Mouse (Mus musculus) mouse trophoblast stem cell (cell line): Measurements from ENCODE around the gene Fam155a.
"Not testable (repeated sequence)": the region's sequence is repeated elsewhere in the genome, so short reads cannot be mapped to it uniquely, and the experiment has no call there.

Source experiments
- in situ Hi-C, 2 experiments: fragments of 300-500 bp; cut with MseI, MboI; formaldehyde crosslinking; loops; 2 replicates in 1 of 2; 3 replicates in 1 of 2; pipeline ENCODE4 v1.15.1; 2025

Gene Fam155a

GRCm38 (mm10) chr8:9404651-9405050 lies 366.3 kb downstream of the Fam155a start:
- in situ Hi-C loops: no loop called here

GRCm38 (mm10) chr8:9402393-9402792 lies 368.6 kb downstream of the Fam155a start:
- in situ Hi-C loops: no loop called here

- in situ Hi-C loops: no loop called here
Observed at GRCm38 (mm10) chr8:9398606-9399263, 372.2 kb downstream of the Fam155a start.

- in situ Hi-C loops: no loop called here
Observed at GRCm38 (mm10) chr8:9398040-9398439, 372.9 kb downstream of the Fam155a start.

GRCm38 (mm10) chr8:9394670-9395069 lies 376.3 kb downstream of the Fam155a start:
- in situ Hi-C loops: no loop called here

GRCm38 (mm10) chr8:9393246-9393645 lies 377.7 kb downstream of the Fam155a start:
- in situ Hi-C loops: no loop called here

GRCm38 (mm10) chr8:9390229-9390628 lies 380.7 kb downstream of the Fam155a start:
- in situ Hi-C loops: not testable (repeated sequence)

- in situ Hi-C loops: loop anchor here in 1 of 2 experiments (10.0 kb wide), 1 partner anchor 206 kb away; no protein-coding TSS in a partner anchor
Observed at GRCm38 (mm10) chr8:9369201-9369600, 401.8 kb downstream of the Fam155a start.

GRCm38 (mm10) chr8:9367721-9368120 lies 403.2 kb downstream of the Fam155a start:
- in situ Hi-C loops: loop anchor here in 1 of 2 experiments (10.0 kb wide), 1 partner anchor 207 kb away; no protein-coding TSS in a partner anchor

DNA sequence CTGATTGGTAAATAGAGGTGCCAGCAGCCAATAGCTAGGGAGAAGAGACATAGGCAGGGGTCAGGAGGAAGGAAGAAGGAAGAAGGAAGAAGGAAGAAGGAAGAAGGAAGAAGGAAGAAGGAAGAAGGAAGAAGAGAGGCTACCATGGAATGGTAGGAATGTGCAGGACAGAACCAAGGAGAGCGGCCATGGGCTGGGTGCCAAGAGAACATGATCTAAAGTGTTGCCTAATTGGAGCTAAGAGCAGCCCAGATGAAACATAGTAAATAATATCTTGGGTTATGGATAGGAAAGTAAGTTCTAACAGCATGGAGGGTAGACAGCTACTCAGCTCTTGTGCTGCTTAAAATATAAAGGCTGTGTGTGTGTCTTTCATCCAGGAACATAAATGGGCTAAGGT lies 405.6 kb downstream of the Fam155a start:
- in situ Hi-C loops: loop anchor here in 1 of 2 experiments (10.0 kb wide), 1 partner anchor 209 kb away; no protein-coding TSS in a partner anchor

GRCm38 (mm10) chr8:9348523-9349135 lies 422.3 kb downstream of the Fam155a start:
- in situ Hi-C loops: loop anchor here in 1 of 2 experiments (10.0 to 25.0 kb wide), 2 partner anchors 106 to 589 kb away; no protein-coding TSS in a partner anchor

GRCm38 (mm10) chr8:9347163-9347562 lies 423.8 kb downstream of the Fam155a start:
- in situ Hi-C loops: loop anchor here in 1 of 2 experiments (10.0 to 25.0 kb wide), 2 partner anchors 108 to 590 kb away; no protein-coding TSS in a partner anchor

GRCm38 (mm10) chr8:9344136-9344535 lies 426.8 kb downstream of the Fam155a start:
- in situ Hi-C loops: loop anchor here in 1 of 2 experiments (10.0 to 25.0 kb wide), 2 partner anchors 111 to 593 kb away; no protein-coding TSS in a partner anchor

DNA sequence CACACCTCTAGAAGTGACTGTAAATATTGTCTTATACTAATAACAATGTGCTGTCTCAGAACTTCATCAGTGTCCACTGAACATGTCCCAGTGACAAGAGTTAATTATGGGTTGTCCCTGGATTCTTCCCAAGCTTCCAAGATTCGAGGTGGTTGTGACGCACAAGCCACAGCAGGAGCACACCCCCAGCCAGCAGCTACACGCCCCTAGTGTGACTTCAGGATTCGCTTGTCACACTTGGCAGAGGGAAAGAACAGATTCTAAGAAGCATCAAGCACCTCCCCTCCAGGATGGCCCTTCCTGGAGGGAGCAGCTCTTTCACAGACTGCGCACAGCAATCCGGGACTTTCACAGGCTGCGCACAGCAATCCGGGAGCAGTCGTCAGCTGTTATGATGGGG lies 428.0 kb downstream of the Fam155a start:
- in situ Hi-C loops: loop anchor here in 1 of 2 experiments (10.0 to 25.0 kb wide), 2 partner anchors 112 to 594 kb away; no protein-coding TSS in a partner anchor

DNA sequence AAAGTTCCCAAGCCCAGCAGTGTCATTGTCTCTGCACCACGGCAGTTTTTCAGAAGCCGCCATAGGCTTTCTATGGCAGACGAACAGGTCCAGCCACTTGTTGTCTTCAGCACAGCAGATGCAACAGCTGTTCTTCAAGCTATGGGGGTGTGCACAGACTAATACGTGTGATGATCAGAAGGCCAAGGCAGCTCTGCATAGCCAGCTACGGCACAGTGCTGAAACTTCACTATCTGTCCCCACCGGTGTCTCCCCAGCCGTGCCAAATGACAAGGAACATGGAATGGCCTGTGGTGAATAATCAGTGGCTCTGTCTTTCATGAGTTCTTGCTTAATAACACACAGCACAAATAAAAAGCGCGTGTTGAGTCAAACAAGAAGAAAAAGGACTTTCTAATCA lies 428.4 kb downstream of the Fam155a start:
- in situ Hi-C loops: loop anchor here in 1 of 2 experiments (10.0 to 25.0 kb wide), 2 partner anchors 112 to 595 kb away; no protein-coding TSS in a partner anchor

GRCm38 (mm10) chr8:9337905-9338304 lies 433.1 kb downstream of the Fam155a start:
- in situ Hi-C loops: loop anchor here in 1 of 2 experiments (25.0 kb wide), 1 partner anchor 599 kb away; no protein-coding TSS in a partner anchor

DNA sequence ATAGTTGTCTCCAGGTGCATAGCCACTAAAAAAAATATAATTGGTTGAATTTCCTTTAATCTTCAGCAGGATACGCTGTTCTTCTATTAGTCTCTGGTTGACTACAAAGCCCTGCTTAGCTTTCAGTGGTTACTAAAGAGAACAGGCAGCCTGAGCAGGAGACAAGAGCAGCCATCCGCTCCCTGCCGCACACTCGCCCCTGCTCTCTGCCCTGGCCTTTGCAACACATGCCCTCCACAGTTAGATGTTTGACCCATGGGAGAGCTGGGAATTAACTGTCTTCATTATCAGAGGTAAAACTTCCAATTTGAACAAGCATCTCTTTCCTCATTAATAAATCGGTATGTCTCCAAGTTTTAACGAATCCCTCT lies 435.0 kb downstream of the Fam155a start:
- in situ Hi-C loops: loop anchor here in 1 of 2 experiments (25.0 kb wide), 1 partner anchor 601 kb away; no protein-coding TSS in a partner anchor

- in situ Hi-C loops: loop anchor here in 1 of 2 experiments (25.0 kb wide), 1 partner anchor 602 kb away; no protein-coding TSS in a partner anchor
Observed at GRCm38 (mm10) chr8:9335285-9335932, 435.6 kb downstream of the Fam155a start.

DNA sequence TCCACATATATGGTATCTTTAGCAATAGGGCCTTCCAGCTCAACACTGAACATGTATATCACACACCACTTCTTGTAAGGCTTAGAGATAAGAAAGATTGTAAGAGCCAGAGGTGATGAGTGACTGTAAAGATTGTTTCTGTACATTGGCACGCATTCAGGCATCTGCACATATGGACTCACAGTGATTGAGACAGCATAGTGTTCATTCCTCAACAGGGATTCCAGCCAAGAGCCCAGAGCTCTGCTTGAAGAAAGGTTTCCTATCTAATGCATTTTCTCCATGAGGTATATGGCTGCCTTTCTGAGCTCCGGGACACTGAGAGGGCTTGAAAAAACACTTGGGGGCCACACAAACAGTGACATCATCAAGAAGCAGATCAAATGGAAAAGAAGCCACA lies 438.2 kb downstream of the Fam155a start:
- in situ Hi-C loops: loop anchor here in 1 of 2 experiments (25.0 kb wide), 1 partner anchor 605 kb away; no protein-coding TSS in a partner anchor

DNA sequence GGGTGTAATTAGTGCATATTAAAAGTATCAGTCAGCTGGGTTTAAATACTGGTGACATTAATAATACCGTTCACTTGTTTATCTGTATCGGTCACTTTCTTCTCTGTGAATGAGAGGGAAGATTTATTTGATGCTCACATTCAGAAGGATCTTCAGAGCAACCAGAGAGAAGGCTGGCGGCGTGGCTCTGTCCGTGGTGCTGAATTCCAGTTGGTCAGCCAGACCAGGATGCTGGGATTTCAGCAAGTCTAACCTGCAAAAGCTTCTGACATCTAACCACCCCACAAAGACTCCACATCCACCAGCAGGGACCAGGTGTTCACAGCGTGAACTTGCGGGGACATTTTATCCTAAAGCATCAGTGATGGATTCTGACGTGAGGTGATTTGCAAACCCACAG lies 461.5 kb downstream of the Fam155a start:
- in situ Hi-C loops: no loop called here

DNA sequence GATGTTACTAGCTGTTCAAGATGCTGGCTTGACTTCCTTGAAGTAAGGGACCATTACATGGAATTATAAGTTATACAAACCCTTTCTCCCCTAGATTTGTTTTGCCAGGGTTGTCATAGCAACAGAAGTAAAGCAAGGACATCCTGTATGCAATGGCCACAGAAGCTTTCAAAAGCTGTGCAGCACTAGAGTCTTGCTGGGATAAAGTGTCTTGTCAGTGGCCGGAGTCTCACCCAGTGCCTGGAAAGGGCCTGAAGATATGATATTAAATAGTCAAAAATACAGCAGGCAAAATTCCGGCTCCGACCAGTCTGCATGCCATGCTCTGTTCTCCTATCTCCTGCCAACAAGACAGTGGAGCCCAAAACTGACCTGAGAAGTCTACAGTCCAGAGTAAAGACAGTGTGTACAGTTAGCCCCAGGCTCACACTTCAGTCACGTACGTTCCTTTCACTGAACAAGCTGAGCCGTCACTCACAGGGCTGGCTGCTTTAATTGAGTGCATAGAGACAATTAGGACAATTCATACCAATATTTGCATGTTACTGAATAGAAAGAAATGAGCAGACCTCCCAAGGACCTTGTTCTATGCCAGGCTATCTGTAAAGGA lies 467.3 kb downstream of the Fam155a start:
- in situ Hi-C loops: no loop called here
